Mouse (Mus musculus) megakaryocyte, embryonic 14.5 days (primary cell): ENCODE results near the gene Dnm3.

Experiments
- FLI1 ChIP-seq: IDR thresholded peaks from 2 replicates; pipeline ENCODE4 v1.6.1; 2012; ENCODE audit warnings: low read length, inconsistent platforms, mixed read lengths
- GATA1 ChIP-seq: IDR thresholded peaks from 3 replicates; pipeline ENCODE4 v1.6.1; 2012; ENCODE audit warnings: mixed read lengths, low read length, inconsistent platforms, borderline replicate concordance

DNA sequence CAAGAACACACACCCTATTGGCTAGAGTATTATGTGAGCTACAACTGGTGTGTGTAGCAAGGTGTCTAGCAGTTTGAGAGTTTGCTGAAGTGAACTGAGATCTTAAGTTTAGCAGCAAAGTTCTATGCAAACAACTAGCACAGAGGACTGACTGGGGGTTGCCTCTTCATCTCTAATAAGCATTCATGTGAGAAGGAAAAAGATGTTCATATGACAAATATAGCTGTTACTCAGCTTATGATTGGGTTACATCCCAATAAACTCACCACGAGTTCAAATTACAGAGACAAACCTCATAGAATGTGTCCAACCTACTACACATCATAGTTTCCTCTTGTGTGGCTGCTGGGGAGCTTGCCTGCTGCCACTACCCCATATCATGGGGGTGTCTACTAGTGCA lies 434.6 kb downstream of the Dnm3 start:
- no peak for TF ChIP-seq GATA1
- TF ChIP-seq FLI1 = no peak
